Mouse (Mus musculus): ENCODE measurements at regions not wholly inside any gene's neighbourhood (a gene's known extent, or its start where the extent isn't known, plus 50 kb on each side); places are given as distances from the start of the nearest gene placed in this dataset.

DNA sequence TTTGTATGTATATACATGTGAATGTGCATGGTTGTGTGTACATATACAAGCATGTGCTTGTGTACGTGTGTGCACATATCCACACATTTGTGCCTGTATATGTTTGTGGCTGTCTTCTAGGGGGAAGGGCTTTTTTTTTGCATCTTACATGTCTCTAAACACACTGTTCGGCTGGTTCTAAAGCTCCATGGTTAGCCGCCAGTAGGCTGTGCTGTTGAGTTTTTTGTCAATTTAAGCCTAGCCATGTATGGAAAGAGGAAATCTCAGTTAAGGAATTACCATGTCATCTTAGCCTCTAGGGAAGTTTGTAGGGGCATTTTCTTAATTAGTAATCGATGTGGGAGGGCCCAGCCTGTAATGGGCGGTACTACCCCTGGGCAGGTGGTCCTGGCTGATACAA is 411.5 kb upstream of the Kcnab2 start:
- Histone ChIP-seq H3K27ac (replicated peaks; ENCODE audit: insufficient read depth, low read depth, low read length) (no peak overlapping the region), H3K79me2 (ENCODE audit: control insufficient read depth, insufficient read depth, low read length) (no peaks in the 10 kb centered on the region), H3K4me3 (ENCODE audit: insufficient read depth, low read depth, low read length) (no peak overlapping the region), H3K27me3 (ENCODE audit: control insufficient read depth, insufficient read depth, low read length) (no peaks in the 10 kb centered on the region), H3K9ac (ENCODE audit: low read depth, low read length) (no peak overlapping the region), H3K4me1 (ENCODE audit: control insufficient read depth, insufficient read depth, low read length) (peaks cover 7% of the 10 kb centered on the region; the same call in 1 of the 2 replicates), H3K36me3 (ENCODE audit: control insufficient read depth, insufficient read depth, low read length) (no peaks in the 10 kb centered on the region)
- no peak for TF ChIP-seq POLR2A (IDR thresholded peaks at IDR 0.05; ENCODE audit: extremely low read depth, insufficient read depth, low read length)
- TF ChIP-seq CTCF (IDR thresholded peaks at IDR 0.05; ENCODE audit: low read depth, low read length) = peak; percentile 12; the same call in 1 of the 2 replicates
- WGBS = 79% methylated on average over 5 of the region's 5 CpGs
- peak; percentile 29 for DNase-seq (ENCODE audit: extremely low read depth, low read depth, low spot score)

DNA sequence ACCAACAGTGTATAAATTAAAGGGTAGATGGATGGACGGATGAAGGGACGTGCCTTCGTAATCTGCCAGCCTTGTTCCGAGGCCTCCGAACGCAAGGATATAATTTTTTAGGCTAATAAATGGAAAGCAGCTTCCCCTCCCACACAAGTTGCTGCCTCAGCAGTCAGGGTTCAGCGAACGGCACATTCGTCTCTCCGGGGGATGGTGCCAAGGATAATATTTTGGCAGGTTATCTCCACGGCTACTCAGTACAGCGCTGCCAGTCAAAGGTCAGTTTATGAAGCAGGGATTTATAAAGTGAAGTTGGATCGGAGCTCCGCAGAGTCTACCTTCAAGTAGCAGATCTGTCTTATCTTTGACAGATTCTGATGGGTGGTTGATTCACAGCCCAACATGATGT is 410.6 kb upstream of the Kcnab2 start:
- peak overlapping the region; percentile 72 for H3K27ac ChIP-seq (replicated peaks; ENCODE audit: insufficient read depth, low read depth, low read length)
- peaks cover 7% of the 10 kb centered on the region; the same call in 1 of the 2 replicates for H3K4me1 ChIP-seq (ENCODE audit: control insufficient read depth, insufficient read depth, low read length)
- H3K79me2 ChIP-seq (ENCODE audit: control insufficient read depth, insufficient read depth, low read length) = no peaks in the 10 kb centered on the region
- 32% methylated on average over 14 of the region's 14 CpGs for whole genome bisulfite sequencing
- H3K27me3 ChIP-seq (ENCODE audit: control insufficient read depth, insufficient read depth, low read length) = no peaks in the 10 kb centered on the region
- DNase-seq (ENCODE audit: extremely low read depth, low read depth, low spot score) = peak; percentile 81
- H3K4me3 ChIP-seq (ENCODE audit: insufficient read depth, low read depth, low read length) = no peak overlapping the region
- H3K36me3 ChIP-seq (ENCODE audit: control insufficient read depth, insufficient read depth, low read length) = no peaks in the 10 kb centered on the region
- TF ChIP-seq POLR2A (IDR thresholded peaks at IDR 0.05; ENCODE audit: extremely low read depth, insufficient read depth, low read length) (no peak), CTCF (IDR thresholded peaks at IDR 0.05; ENCODE audit: low read depth, low read length) (no peak)
- peak overlapping the region; percentile 28; the same call in 1 of the 2 replicates for H3K9ac ChIP-seq (ENCODE audit: low read depth, low read length)

DNA sequence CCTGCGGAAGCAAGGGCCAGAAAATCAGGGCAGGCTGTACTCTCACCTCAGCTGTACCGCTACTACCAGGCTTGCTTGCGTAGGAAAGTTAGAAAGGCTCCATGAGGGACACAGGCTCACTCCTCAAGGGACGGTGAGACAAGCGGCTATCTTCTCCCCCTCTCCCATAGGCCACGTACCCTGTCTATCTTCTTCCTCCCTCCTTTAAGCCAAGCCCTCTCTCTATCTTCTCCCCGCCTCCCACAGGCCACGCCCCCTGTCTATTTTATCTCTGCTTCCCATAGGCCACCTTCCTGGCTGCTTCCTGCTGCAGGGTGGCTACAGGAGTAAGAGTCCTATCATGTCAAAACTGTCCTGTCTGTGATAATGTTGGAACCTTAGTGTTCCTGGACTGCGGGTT is 409.1 kb upstream of the Kcnab2 start:
- Histone ChIP-seq H3K27ac (replicated peaks; ENCODE audit: insufficient read depth, low read depth, low read length) (no peak overlapping the region), H3K9ac (ENCODE audit: low read depth, low read length) (no peak overlapping the region), H3K4me1 (ENCODE audit: control insufficient read depth, insufficient read depth, low read length) (peaks cover 4% of the 10 kb centered on the region; the same call in 1 of the 2 replicates), H3K27me3 (ENCODE audit: control insufficient read depth, insufficient read depth, low read length) (no peaks in the 10 kb centered on the region), H3K36me3 (ENCODE audit: control insufficient read depth, insufficient read depth, low read length) (no peaks in the 10 kb centered on the region), H3K4me3 (ENCODE audit: insufficient read depth, low read depth, low read length) (no peak overlapping the region), H3K79me2 (ENCODE audit: control insufficient read depth, insufficient read depth, low read length) (no peaks in the 10 kb centered on the region)
- DNase-seq (ENCODE audit: extremely low read depth, low read depth, low spot score) = peak; percentile 19
- TF ChIP-seq CTCF (IDR thresholded peaks at IDR 0.05; ENCODE audit: low read depth, low read length) (no peak), POLR2A (IDR thresholded peaks at IDR 0.05; ENCODE audit: extremely low read depth, insufficient read depth, low read length) (no peak)
- 87% methylated on average over 9 of the region's 9 CpGs for WGBS

DNA sequence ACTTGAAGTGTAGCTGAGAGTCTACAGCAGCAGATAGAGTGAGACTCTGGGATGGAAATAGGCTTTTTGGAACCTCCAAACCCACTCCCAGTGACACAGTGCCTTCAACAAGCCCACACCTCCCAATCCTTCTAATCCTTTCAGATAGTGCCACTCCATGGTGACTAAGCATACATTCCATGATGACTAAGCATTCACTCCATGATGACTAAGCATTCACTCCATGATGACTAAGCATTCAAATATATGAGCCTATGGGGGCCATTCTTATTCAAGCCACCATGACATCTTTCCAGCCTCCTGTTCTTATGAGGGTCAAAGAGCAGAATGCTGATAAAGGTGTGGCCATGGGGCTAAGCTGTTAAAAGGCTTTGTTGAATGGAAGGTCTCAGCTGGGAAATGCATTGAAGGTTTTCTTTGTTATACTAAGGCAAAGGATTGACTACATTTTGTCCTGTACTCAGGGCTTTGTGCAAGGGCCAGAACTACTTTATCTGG is 403.8 kb upstream of the Kcnab2 start:
- Histone ChIP-seq H3K79me2 (ENCODE audit: control insufficient read depth, insufficient read depth, low read length) (no peaks in the 10 kb centered on the region), H3K9ac (ENCODE audit: low read depth, low read length) (no peak overlapping the region), H3K36me3 (ENCODE audit: control insufficient read depth, insufficient read depth, low read length) (no peaks in the 10 kb centered on the region), H3K27me3 (ENCODE audit: control insufficient read depth, insufficient read depth, low read length) (no peaks in the 10 kb centered on the region), H3K4me1 (ENCODE audit: control insufficient read depth, insufficient read depth, low read length) (peaks cover 8% of the 10 kb centered on the region), H3K27ac (replicated peaks; ENCODE audit: insufficient read depth, low read depth, low read length) (no peak overlapping the region), H3K4me3 (ENCODE audit: insufficient read depth, low read depth, low read length) (no peak overlapping the region)
- DNase-seq (ENCODE audit: extremely low read depth, low read depth, low spot score) = no peak
- TF ChIP-seq POLR2A (IDR thresholded peaks at IDR 0.05; ENCODE audit: extremely low read depth, insufficient read depth, low read length) (no peak), CTCF (IDR thresholded peaks at IDR 0.05; ENCODE audit: low read depth, low read length) (no peak)

DNA sequence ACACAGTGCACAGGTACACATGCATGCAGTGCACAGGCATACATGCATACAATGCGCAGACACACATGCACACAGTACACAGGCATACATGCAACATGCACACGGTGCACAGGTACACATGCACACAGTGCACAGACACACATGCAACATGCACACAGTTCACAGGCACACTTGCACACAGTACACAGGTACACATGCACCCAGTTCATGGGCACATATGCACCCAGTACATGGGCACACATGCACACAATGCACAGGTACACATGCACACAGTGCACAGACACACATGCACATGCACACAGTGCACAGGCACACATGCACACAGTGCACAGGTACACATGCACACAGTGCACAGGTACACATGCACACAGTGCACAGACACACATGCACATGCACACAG is 402.7 kb upstream of the Kcnab2 start:
- peaks cover 8% of the 10 kb centered on the region for H3K4me1 ChIP-seq (ENCODE audit: control insufficient read depth, insufficient read depth, low read length)
- H3K36me3 ChIP-seq (ENCODE audit: control insufficient read depth, insufficient read depth, low read length) = no peaks in the 10 kb centered on the region
- no peak for DNase-seq (ENCODE audit: extremely low read depth, low read depth, low spot score)
- no peak overlapping the region for H3K27ac ChIP-seq (replicated peaks; ENCODE audit: insufficient read depth, low read depth, low read length)
- no peak for TF ChIP-seq POLR2A (IDR thresholded peaks at IDR 0.05; ENCODE audit: extremely low read depth, insufficient read depth, low read length)
- no peak for TF ChIP-seq CTCF (IDR thresholded peaks at IDR 0.05; ENCODE audit: low read depth, low read length)
- no peak overlapping the region for H3K9ac ChIP-seq (ENCODE audit: low read depth, low read length)
- no peaks in the 10 kb centered on the region for H3K79me2 ChIP-seq (ENCODE audit: control insufficient read depth, insufficient read depth, low read length)
- WGBS = 93% methylated on average over 2 of the region's 2 CpGs
- H3K4me3 ChIP-seq (ENCODE audit: insufficient read depth, low read depth, low read length) = no peak overlapping the region
- H3K27me3 ChIP-seq (ENCODE audit: control insufficient read depth, insufficient read depth, low read length) = no peaks in the 10 kb centered on the region

DNA sequence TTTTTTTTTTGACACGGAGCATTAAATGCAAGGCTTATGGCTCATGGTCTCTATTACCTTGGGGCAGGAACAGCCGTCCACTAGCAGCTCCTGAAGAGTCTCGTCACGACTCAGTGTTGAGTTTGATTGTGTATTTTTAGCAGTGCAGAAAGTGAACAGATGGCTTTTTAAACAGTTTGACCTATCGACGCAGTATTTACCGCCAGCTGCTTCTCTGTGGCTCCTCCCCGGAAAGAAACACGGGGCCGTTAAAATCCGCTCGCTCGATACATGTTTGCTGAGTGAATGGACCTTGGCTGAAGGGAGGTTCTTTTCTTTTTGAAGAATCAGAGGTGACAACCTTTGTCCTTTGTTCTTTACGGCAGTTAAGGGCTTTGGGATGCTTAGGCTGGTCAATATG is 401.3 kb upstream of the Kcnab2 start:
- peak; percentile 82 for DNase-seq (ENCODE audit: extremely low read depth, low read depth, low spot score)
- H3K4me3 ChIP-seq (ENCODE audit: insufficient read depth, low read depth, low read length) = no peak overlapping the region
- WGBS = 27% methylated on average over 14 of the region's 14 CpGs
- H3K79me2 ChIP-seq (ENCODE audit: control insufficient read depth, insufficient read depth, low read length) = no peaks in the 10 kb centered on the region
- peak overlapping the region; percentile 31; the same call in 1 of the 2 replicates for H3K27ac ChIP-seq (replicated peaks; ENCODE audit: insufficient read depth, low read depth, low read length)
- no peaks in the 10 kb centered on the region for H3K36me3 ChIP-seq (ENCODE audit: control insufficient read depth, insufficient read depth, low read length)
- H3K9ac ChIP-seq (ENCODE audit: low read depth, low read length) = no peak overlapping the region
- H3K4me1 ChIP-seq (ENCODE audit: control insufficient read depth, insufficient read depth, low read length) = peaks cover 8% of the 10 kb centered on the region
- no peaks in the 10 kb centered on the region for H3K27me3 ChIP-seq (ENCODE audit: control insufficient read depth, insufficient read depth, low read length)
- TF ChIP-seq POLR2A (IDR thresholded peaks at IDR 0.05; ENCODE audit: extremely low read depth, insufficient read depth, low read length) = no peak
- no peak for TF ChIP-seq CTCF (IDR thresholded peaks at IDR 0.05; ENCODE audit: low read depth, low read length)

Measured in liver, adult 2 months (tissue).